Mouse (Mus musculus): ENCODE measurements around the gene Cradd. TPM values are rescaled to one million over a fixed set of nuclear protein-coding genes. Genes with fewer than 3 reads are reported as not detected.

The Cradd gene
- polyA plus RNA-seq, 1 experiment from 2014 or later: 16.0 TPM

DNA sequence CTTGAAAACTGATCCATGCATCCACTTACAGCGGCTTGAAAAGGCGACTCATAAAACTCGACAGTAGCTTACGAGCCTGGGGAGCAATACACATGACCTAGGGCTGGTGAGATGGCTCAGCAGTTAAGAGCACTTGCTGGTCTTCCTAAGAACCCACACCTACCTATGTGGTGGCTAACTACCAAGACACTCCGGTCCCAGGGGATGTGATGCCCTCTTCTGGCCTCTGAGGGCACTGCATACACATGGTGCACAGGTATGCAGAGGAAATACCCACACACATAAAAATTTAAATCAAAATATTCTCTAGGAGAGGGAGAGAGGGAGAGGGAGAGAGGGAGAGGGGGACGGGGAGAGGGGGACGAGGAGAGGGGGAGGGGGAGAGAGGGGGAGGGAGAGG is 167.5 kb downstream of the Cradd start:
- no peaks in the 10 kb centered on the region for H3K9me3 ChIP-seq (ENCODE audit: control insufficient read depth, low read length)
- DNase-seq (ENCODE audit: low spot score) (no peak), ATAC-seq (ENCODE audit: low FRiP score) (no peak)
- H3K27ac ChIP-seq (ENCODE audit: low read depth, low read length): no peak overlapping the region
- 92% methylated on average over 5 of the region's 7 CpGs for WGBS
- no peaks in the 10 kb centered on the region for H3K36me3 ChIP-seq (ENCODE audit: control insufficient read depth, insufficient read depth, low read length)
- no peaks in the 10 kb centered on the region for H3K4me1 ChIP-seq (replicated peaks; ENCODE audit: control insufficient read depth, insufficient read depth, low read length)
- no peak overlapping the region for H3K9ac ChIP-seq (ENCODE audit: low read depth, low read length)
- no peaks in the 10 kb centered on the region for H3K27me3 ChIP-seq (ENCODE audit: control insufficient read depth, insufficient read depth, low read length)
- H3K4me2 ChIP-seq (replicated peaks; ENCODE audit: low read depth, low read length): no peak overlapping the region
- H3K4me3 ChIP-seq (ENCODE audit: low read depth, low read length): no peak overlapping the region

DNA sequence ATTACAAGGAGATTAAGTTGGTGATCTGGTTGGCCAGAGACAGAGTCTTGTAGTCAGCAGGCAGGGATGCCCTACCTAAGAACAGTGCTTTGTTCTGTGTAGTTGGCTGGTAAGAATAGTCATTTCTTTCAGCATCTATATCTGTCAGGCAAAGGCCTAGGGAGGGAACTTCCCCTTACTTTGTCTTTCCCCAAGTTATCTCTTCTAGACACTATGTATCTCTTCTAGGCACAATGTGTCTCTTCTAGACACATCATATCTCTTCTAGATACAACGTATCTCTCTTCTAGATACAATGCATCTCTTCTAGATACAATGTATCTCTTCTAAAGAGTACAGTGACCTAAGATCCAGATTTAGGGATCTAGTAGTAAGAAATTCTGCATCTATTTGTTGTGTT is 169.3 kb downstream of the Cradd start:
- Histone ChIP-seq H3K9ac (ENCODE audit: low read depth, low read length) (no peak overlapping the region), H3K4me1 (replicated peaks; ENCODE audit: control insufficient read depth, insufficient read depth, low read length) (no peaks in the 10 kb centered on the region), H3K4me2 (replicated peaks; ENCODE audit: low read depth, low read length) (no peak overlapping the region), H3K27me3 (ENCODE audit: control insufficient read depth, insufficient read depth, low read length) (no peaks in the 10 kb centered on the region), H3K4me3 (ENCODE audit: low read depth, low read length) (no peak overlapping the region), H3K27ac (ENCODE audit: low read depth, low read length) (no peak overlapping the region), H3K36me3 (ENCODE audit: control insufficient read depth, insufficient read depth, low read length) (no peaks in the 10 kb centered on the region), H3K9me3 (ENCODE audit: control insufficient read depth, low read length) (no peaks in the 10 kb centered on the region)
- ATAC-seq (ENCODE audit: low FRiP score) (no peak), DNase-seq (ENCODE audit: low spot score) (no peak)
- 86% methylated on average over 1 of the region's 1 CpGs for WGBS

DNA sequence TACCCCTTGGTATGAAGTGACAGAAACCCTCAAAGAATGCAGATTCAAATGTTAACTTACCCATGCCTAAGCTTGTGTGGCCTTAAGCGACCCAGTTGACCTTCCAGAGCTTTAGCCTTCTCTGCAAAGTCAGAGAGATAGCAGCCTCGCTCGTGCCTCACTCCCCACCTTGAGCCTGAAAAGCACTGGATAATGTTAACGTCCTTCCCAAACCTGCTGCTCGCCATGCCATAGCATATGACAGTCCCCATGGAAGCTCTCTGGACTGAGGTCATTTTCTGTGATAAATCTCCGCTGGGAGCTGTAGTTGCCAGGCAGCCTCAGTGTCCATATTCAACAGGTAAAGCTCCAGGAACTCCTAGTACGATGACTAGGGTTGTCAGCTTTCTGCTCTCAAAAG is 170.7 kb downstream of the Cradd start:
- 73% methylated on average over 7 of the region's 7 CpGs for WGBS
- Histone ChIP-seq H3K9me3 (ENCODE audit: control insufficient read depth, low read length) (no peaks in the 10 kb centered on the region), H3K27ac (ENCODE audit: low read depth, low read length) (no peak overlapping the region), H3K27me3 (ENCODE audit: control insufficient read depth, insufficient read depth, low read length) (no peaks in the 10 kb centered on the region), H3K4me3 (ENCODE audit: low read depth, low read length) (no peak overlapping the region), H3K36me3 (ENCODE audit: control insufficient read depth, insufficient read depth, low read length) (no peaks in the 10 kb centered on the region), H3K9ac (ENCODE audit: low read depth, low read length) (no peak overlapping the region), H3K4me2 (replicated peaks; ENCODE audit: low read depth, low read length) (no peak overlapping the region), H3K4me1 (replicated peaks; ENCODE audit: control insufficient read depth, insufficient read depth, low read length) (no peaks in the 10 kb centered on the region)
- DNase-seq (ENCODE audit: low spot score): no peak
- no peak for ATAC-seq (ENCODE audit: low FRiP score)

DNA sequence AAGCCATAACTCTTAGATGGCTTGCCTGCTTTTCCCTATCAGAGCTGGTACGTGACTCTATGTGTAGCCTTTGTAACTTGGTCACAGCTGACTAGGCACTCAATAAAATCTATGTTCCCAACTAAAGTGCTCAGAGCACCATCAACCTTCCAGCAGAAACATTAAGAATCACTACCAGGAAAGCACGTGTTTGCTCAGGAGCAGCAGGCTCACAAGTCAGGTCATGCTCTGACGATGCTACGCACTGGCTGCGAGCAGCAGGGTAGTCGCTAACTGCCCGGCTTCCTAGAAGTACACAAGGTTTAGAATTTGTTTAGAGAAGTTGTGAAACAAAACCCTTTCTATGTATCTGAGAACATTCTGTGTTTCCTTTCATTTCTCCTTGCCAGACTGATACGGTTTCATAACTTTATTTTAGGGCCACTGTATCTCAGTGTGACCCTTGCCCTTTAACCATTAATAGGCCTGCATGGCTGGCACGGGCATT is 171.4 kb downstream of the Cradd start:
- no peaks in the 10 kb centered on the region for H3K9me3 ChIP-seq (ENCODE audit: control insufficient read depth, low read length)
- H3K9ac ChIP-seq (ENCODE audit: low read depth, low read length): no peak overlapping the region
- no peaks in the 10 kb centered on the region for H3K36me3 ChIP-seq (ENCODE audit: control insufficient read depth, insufficient read depth, low read length)
- no peak overlapping the region for H3K4me2 ChIP-seq (replicated peaks; ENCODE audit: low read depth, low read length)
- no peaks in the 10 kb centered on the region for H3K27me3 ChIP-seq (ENCODE audit: control insufficient read depth, insufficient read depth, low read length)
- no peak overlapping the region for H3K4me3 ChIP-seq (ENCODE audit: low read depth, low read length)
- DNase-seq (ENCODE audit: low spot score) (no peak), ATAC-seq (ENCODE audit: low FRiP score) (no peak)
- H3K4me1 ChIP-seq (replicated peaks; ENCODE audit: control insufficient read depth, insufficient read depth, low read length): no peaks in the 10 kb centered on the region
- 75% methylated on average over 9 of the region's 9 CpGs for WGBS
- no peak overlapping the region for H3K27ac ChIP-seq (ENCODE audit: low read depth, low read length)

DNA sequence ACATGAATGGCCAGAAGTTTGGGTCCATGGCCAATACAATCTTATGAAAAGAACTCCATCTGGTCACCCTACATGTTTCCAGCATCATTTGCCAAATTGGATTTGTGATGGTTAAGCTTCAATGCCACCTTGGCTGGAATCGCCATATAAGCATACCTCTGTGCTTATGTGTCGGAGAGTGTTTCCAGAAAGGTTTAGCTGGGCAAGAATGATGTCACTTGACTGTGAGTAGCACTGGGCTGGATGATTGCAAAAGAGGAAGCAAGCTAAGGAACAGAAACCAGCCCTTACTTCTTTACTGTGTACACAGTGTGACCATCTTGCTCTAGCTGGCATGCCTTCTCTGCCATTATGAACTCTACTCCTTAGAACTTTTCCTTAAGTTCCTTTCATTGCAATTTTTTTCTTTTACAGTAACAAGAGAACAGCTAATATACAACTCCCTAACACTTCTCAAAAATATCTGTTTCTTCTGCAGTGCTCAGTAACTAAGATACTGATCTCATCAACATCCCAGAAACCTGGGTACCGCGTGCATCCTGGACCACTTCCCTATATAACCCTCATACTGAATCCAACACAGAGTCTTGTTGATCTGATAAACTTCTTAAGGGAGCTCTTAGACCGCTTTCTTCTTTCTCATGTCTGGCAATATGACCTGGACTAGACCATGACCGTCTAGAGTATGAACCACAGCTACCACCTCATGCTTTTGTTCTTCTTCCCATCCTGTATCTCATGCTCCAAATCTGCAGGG is 172.7 kb downstream of the Cradd start:
- H3K36me3 ChIP-seq (ENCODE audit: control insufficient read depth, insufficient read depth, low read length): no peaks in the 10 kb centered on the region
- H3K9me3 ChIP-seq (ENCODE audit: control insufficient read depth, low read length): no peaks in the 10 kb centered on the region
- no peaks in the 10 kb centered on the region for H3K4me1 ChIP-seq (replicated peaks; ENCODE audit: control insufficient read depth, insufficient read depth, low read length)
- no peaks in the 10 kb centered on the region for H3K27me3 ChIP-seq (ENCODE audit: control insufficient read depth, insufficient read depth, low read length)
- H3K27ac ChIP-seq (ENCODE audit: low read depth, low read length): no peak overlapping the region
- H3K4me2 ChIP-seq (replicated peaks; ENCODE audit: low read depth, low read length): no peak overlapping the region
- DNase-seq (ENCODE audit: low spot score): no peak
- ATAC-seq (ENCODE audit: low FRiP score): no peak
- no peak overlapping the region for H3K4me3 ChIP-seq (ENCODE audit: low read depth, low read length)
- no peak overlapping the region for H3K9ac ChIP-seq (ENCODE audit: low read depth, low read length)
- 89% methylated on average over 6 of the region's 6 CpGs for WGBS

DNA sequence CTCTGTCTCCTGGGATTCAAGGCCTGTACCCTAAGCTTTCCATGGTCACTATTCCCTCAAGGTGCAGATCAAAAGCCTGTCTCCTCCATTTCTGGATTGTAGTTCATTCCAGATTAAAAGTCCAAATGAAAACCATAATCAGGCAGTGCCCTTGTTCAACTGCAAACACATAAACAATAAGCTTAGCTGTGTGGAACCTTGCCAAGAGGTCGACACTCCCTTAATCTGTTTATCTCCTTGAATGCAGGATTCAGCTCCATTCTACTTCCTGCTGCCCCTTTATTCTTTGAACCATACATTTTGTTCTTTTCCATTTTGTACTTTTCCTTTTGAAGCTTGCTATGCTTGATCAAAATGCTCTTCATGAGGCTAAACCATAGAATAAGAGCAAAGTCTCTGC is 174.3 kb downstream of the Cradd start:
- H3K9me3 ChIP-seq (ENCODE audit: control insufficient read depth, low read length): no peaks in the 10 kb centered on the region
- H3K4me1 ChIP-seq (replicated peaks; ENCODE audit: control insufficient read depth, insufficient read depth, low read length): 0 out of 2 replicates have a peak, but pooled peaks cover 2% of the 10 kb centered on the region
- H3K27ac ChIP-seq (ENCODE audit: low read depth, low read length): no peak overlapping the region
- H3K4me2 ChIP-seq (replicated peaks; ENCODE audit: low read depth, low read length): no peak overlapping the region
- H3K4me3 ChIP-seq (ENCODE audit: low read depth, low read length): no peak overlapping the region
- 82% methylated on average over 1 of the region's 1 CpGs for WGBS
- no peaks in the 10 kb centered on the region for H3K27me3 ChIP-seq (ENCODE audit: control insufficient read depth, insufficient read depth, low read length)
- H3K9ac ChIP-seq (ENCODE audit: low read depth, low read length): no peak overlapping the region
- H3K36me3 ChIP-seq (ENCODE audit: control insufficient read depth, insufficient read depth, low read length): no peaks in the 10 kb centered on the region
- ATAC-seq (ENCODE audit: low FRiP score) (no peak), DNase-seq (ENCODE audit: low spot score) (no peak)

DNA sequence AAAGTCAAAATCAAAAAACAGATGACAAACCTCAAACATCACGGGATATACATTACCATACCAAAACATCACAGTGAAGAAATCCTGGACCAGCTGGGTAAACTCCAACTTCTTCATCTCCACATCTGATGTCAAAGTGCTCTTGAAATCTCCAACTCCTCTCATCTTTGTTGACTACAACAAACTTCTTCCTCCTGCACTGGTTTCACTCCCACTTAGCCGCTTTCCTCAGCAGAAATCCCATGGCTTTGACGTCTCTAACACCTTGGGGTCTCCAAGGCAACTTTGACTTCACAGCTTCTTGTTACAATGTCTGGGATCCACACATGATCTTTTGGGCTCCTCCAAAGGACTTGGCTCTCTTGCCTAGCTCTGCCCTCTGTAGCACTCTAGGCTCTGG is 175.3 kb downstream of the Cradd start:
- 87% methylated on average over 3 of the region's 3 CpGs for WGBS
- no peak for DNase-seq (ENCODE audit: low spot score)
- H3K4me3 ChIP-seq (ENCODE audit: low read depth, low read length): no peak overlapping the region

DNA sequence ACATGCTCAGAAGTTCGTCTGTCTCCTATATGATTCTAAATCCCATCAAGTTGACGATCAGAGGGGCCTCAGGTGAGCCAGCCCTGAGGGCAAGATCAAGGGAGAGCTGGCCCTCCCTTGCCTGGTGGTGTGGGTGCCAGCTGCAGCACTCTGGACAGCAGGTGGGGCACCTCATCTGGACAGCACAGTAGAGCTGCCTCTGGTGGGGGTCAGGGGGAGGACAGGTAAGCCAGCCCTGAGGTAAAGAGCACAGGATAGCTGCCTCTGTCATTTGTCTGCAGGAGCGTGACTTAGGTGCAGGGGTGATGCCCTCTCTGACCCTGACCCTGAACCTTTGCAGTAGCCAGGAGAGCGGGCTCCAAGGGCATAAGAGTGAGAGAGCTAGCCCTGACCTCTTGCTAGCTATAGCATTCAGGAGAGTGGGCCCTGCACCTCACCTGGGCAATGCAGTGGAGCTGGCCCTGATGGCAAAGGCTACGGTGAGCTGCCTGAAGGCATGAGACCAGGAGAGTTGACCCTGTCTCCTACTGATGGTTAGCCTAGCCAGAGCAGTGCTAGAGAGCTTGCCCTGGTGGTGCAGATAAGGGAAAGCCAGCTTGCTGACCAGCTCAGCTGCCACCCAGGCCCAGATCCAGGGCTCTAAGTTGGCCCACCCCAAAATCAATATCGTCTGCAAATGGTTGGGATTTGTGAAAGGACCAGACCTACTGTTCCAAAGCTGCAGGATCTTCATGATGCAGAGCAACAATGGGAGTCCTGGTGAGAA is 176.6 kb downstream of the Cradd start:
- no peak overlapping the region for H3K27ac ChIP-seq (ENCODE audit: low read depth, low read length)
- 90% methylated on average over 6 of the region's 6 CpGs for WGBS
- no peaks in the 10 kb centered on the region for H3K27me3 ChIP-seq (ENCODE audit: control insufficient read depth, insufficient read depth, low read length)
- no peak overlapping the region for H3K4me2 ChIP-seq (replicated peaks; ENCODE audit: low read depth, low read length)
- 0 out of 2 replicates have a peak, but pooled peaks cover 11% of the 10 kb centered on the region for H3K4me1 ChIP-seq (replicated peaks; ENCODE audit: control insufficient read depth, insufficient read depth, low read length)
- H3K4me3 ChIP-seq (ENCODE audit: low read depth, low read length): no peak overlapping the region
- no peak overlapping the region for H3K9ac ChIP-seq (ENCODE audit: low read depth, low read length)
- no peaks in the 10 kb centered on the region for H3K9me3 ChIP-seq (ENCODE audit: control insufficient read depth, low read length)
- no peak for DNase-seq (ENCODE audit: low spot score)
- no peak for ATAC-seq (ENCODE audit: low FRiP score)
- H3K36me3 ChIP-seq (ENCODE audit: control insufficient read depth, insufficient read depth, low read length): no peaks in the 10 kb centered on the region

More for the DNA sequence above, 175.3 kb downstream of the Cradd start:
- H3K36me3 ChIP-seq (ENCODE audit: control insufficient read depth, insufficient read depth, low read length): no peaks in the 10 kb centered on the region
- H3K9ac ChIP-seq (ENCODE audit: low read depth, low read length): no peak overlapping the region
- no peaks in the 10 kb centered on the region for H3K27me3 ChIP-seq (ENCODE audit: control insufficient read depth, insufficient read depth, low read length)
- H3K4me2 ChIP-seq (replicated peaks; ENCODE audit: low read depth, low read length): no peak overlapping the region
- no peaks in the 10 kb centered on the region for H3K9me3 ChIP-seq (ENCODE audit: control insufficient read depth, low read length)
- 0 out of 2 replicates have a peak, but pooled peaks cover 7% of the 10 kb centered on the region for H3K4me1 ChIP-seq (replicated peaks; ENCODE audit: control insufficient read depth, insufficient read depth, low read length)
- H3K27ac ChIP-seq (ENCODE audit: low read depth, low read length): no peak overlapping the region
- no peak for ATAC-seq (ENCODE audit: low FRiP score)

Measured in hindbrain, embryonic 11.5 days (tissue).